Mouse (Mus musculus): Measurements from ENCODE around the gene AU022252. TPM values are rescaled to one million over a fixed set of nuclear protein-coding genes. Genes with fewer than 3 reads are reported as not detected.

The AU022252 gene
- polyA plus RNA-seq, 2 experiments, result 3.1 to 12.7 TPM

DNA sequence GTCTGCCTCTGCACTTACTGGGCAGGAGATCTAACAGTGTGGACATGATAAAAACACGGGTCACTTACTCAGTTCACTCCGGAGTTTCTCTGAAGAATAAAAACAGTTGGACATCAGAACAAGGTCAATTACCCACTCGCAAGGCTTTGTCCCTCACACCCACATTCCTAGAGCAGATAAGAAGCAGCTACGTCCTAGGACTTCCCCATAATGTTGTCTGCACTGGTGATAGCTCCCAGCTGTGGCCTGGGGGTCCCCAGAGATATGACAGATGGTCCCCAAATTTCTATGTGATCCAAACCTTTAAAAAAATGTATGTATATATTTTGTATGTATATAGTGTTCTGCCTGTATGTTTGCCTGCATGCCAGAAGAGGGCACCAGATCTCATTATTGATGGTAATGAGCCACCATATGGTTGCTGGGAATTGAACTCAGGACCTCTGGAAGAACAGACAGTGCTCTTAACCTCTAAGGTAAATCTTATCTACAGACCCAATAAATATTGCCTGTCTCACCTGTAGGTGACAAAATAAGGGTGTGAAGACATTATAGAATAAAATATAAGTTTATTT lies 52.3 kb downstream of the AU022252 start:
- Histone ChIP-seq H3K4me2 (ENCODE audit: low read depth) (no peak overlapping the region; the same call in 1 of the 2 replicates), H3K4me3 (ENCODE audit: insufficient read depth in 1 of 2, low read depth in 2 of 2, low read length in 2 of 2) (no peak overlapping the region), H3K9ac (replicated peaks) (no peak overlapping the region), H3K27ac (0 out of 2 replicates have a peak overlapping the region, but pooled peaks have one; percentile 8), H3K9me3 (ENCODE audit: control insufficient read depth, low read length) (no peaks in the 10 kb centered on the region), H3K36me3 (replicated peaks; ENCODE audit: control insufficient read depth, insufficient read depth, low read depth) (peaks cover 90% of the 10 kb centered on the region), H3K27me3 (ENCODE audit: control insufficient read depth, insufficient read depth, low read length) (no peaks in the 10 kb centered on the region), H3K4me1 (replicated peaks; ENCODE audit: control insufficient read depth in 2 of 2, insufficient read depth in 2 of 2, low read length in 1 of 2) (peaks cover 4 to 5% of the 10 kb centered on the region in 2 experiments; a peak in 1 of 4 replicates)
- no peak for DNase-seq (ENCODE audit: low read depth in 3 of 3, low spot score in 3 of 3)
- ATAC-seq (ENCODE audit: insufficient read depth), result no peak
- TF ChIP-seq EP300 (IDR thresholded peaks at IDR 0.05; ENCODE audit: low read depth) (no peak), CTCF (IDR thresholded peaks at IDR 0.05; ENCODE audit: low read depth) (peak; percentile 49)
- WGBS (ENCODE audit: insufficient replicate concordance), result 33% methylated on average over 4 of the region's 4 CpGs

DNA sequence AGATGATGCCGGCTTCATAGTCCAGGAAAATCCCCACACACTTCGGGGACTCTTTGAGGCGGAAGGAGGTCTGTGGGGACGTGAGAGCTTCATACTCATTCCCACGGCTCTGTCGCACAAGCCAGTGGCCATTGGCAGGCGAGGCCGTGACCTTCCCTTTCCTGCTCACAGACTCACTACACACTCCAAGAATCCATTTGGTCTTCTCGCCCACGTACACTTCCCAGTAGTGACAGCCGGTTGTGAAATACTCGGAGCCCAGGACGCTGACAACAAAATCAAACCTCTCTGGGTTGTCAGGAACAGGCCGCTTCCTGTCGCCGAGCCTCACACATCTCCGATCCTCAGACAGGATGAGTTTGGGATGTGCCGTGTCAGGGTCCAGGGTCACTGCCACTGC lies 54.2 kb downstream of the AU022252 start:
- Histone ChIP-seq H3K4me3 (ENCODE audit: insufficient read depth in 1 of 2, low read depth in 2 of 2, low read length in 2 of 2) (no peak overlapping the region), H3K4me2 (ENCODE audit: low read depth) (no peak overlapping the region), H3K36me3 (replicated peaks; ENCODE audit: control insufficient read depth, insufficient read depth, low read depth) (peaks cover 72% of the 10 kb centered on the region), H3K4me1 (replicated peaks; ENCODE audit: control insufficient read depth in 2 of 2, insufficient read depth in 2 of 2, low read length in 1 of 2) (peaks cover 2 to 4% of the 10 kb centered on the region in 2 experiments; a peak in 1 of 4 replicates), H3K27me3 (ENCODE audit: control insufficient read depth, insufficient read depth, low read length) (no peaks in the 10 kb centered on the region), H3K9ac (replicated peaks) (no peak overlapping the region), H3K27ac (no peak overlapping the region), H3K9me3 (ENCODE audit: control insufficient read depth, low read length) (no peaks in the 10 kb centered on the region)
- ATAC-seq (ENCODE audit: insufficient read depth), result no peak
- DNase-seq (ENCODE audit: low read depth in 3 of 3, low spot score in 3 of 3), result no peak
- no peak for TF ChIP-seq EP300 (IDR thresholded peaks at IDR 0.05; ENCODE audit: low read depth)
- no peak for TF ChIP-seq CTCF (IDR thresholded peaks at IDR 0.05; ENCODE audit: low read depth)
- WGBS (ENCODE audit: insufficient replicate concordance), result 72% methylated on average over 18 of the region's 18 CpGs

DNA sequence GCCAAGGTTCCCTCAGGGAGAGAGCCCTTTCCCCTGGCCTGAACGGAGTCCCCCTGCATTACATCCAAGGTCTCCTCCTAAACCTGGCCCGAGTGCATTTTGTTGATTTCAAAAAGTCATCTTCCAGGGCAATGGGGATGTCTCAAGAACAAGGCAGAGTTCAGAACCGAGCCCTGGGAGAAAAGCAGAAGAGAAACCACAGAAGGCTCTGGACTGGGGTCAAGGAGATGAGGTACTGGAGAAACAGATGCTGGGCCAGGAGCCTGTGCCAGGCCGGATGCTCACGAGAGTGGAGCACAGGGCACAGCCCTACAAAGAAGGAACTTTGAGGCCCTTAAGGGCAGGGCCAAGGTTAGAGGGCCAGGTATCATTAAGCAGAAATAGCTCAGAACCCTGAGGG lies 54.8 kb downstream of the AU022252 start:
- Histone ChIP-seq H3K27ac (no peak overlapping the region), H3K9ac (replicated peaks) (no peak overlapping the region), H3K36me3 (replicated peaks; ENCODE audit: control insufficient read depth, insufficient read depth, low read depth) (peaks cover 65% of the 10 kb centered on the region), H3K4me1 (replicated peaks; ENCODE audit: control insufficient read depth in 2 of 2, insufficient read depth in 2 of 2, low read length in 1 of 2) (peaks cover 0 to 9% of the 10 kb centered on the region in 2 experiments; a peak in 3 of 4 replicates), H3K27me3 (ENCODE audit: control insufficient read depth, insufficient read depth, low read length) (no peaks in the 10 kb centered on the region), H3K4me3 (ENCODE audit: insufficient read depth in 1 of 2, low read depth in 2 of 2, low read length in 2 of 2) (no peak overlapping the region), H3K9me3 (ENCODE audit: control insufficient read depth, low read length) (no peaks in the 10 kb centered on the region), H3K4me2 (ENCODE audit: low read depth) (no peak overlapping the region)
- WGBS (ENCODE audit: insufficient replicate concordance), result 73% methylated on average over 5 of the region's 5 CpGs
- DNase-seq (ENCODE audit: low read depth in 3 of 3, low spot score in 3 of 3) (no peak), ATAC-seq (ENCODE audit: insufficient read depth) (no peak)
- TF ChIP-seq CTCF (IDR thresholded peaks at IDR 0.05; ENCODE audit: low read depth) (no peak), EP300 (IDR thresholded peaks at IDR 0.05; ENCODE audit: low read depth) (no peak)

GRCm38 (mm10) chr4:119173851-119174453 lies 58.6 kb downstream of the AU022252 start, which contains the start of gene Zfp691:
Zfp691 (minus strand) TSS chr4:119174195.
- Histone ChIP-seq H3K36me3 (replicated peaks; ENCODE audit: control insufficient read depth, insufficient read depth, low read depth) (peaks cover 32% of the 10 kb centered on the region), H3K9me3 (ENCODE audit: control insufficient read depth, low read length) (no peaks in the 10 kb centered on the region), H3K4me2 (ENCODE audit: low read depth) (peak within 1 kb of the TSS; percentile 76), H3K27me3 (ENCODE audit: control insufficient read depth, insufficient read depth, low read length) (no peaks in the 10 kb centered on the region), H3K27ac (peak within 1 kb of the TSS; percentile 40), H3K4me3 (ENCODE audit: insufficient read depth in 1 of 2, low read depth in 2 of 2, low read length in 2 of 2) (peak within 1 kb of the TSS; percentile 75 to 82), H3K9ac (replicated peaks) (peak within 1 kb of the TSS; percentile 84), H3K4me1 (replicated peaks; ENCODE audit: control insufficient read depth in 2 of 2, insufficient read depth in 2 of 2, low read length in 1 of 2) (peaks cover 0 to 12% of the 10 kb centered on the region in 2 experiments; a peak in 3 of 4 replicates)
- TF ChIP-seq EP300 (IDR thresholded peaks at IDR 0.05; ENCODE audit: low read depth) (no peak), CTCF (IDR thresholded peaks at IDR 0.05; ENCODE audit: low read depth) (no peak)
- under 1% methylated on average over 38 of the region's 40 CpGs for WGBS (ENCODE audit: insufficient replicate concordance)
- ATAC-seq (ENCODE audit: insufficient read depth) (peak; percentile 99), DNase-seq (ENCODE audit: low read depth in 3 of 3, low spot score in 3 of 3) (peak; percentile 96 to 97 (median 97))

- 24% methylated on average over 18 of the region's 18 CpGs for WGBS (ENCODE audit: insufficient replicate concordance)
These were observed 59.4 kb downstream of the AU022252 start for GRCm38 (mm10) chr4:119172919-119173650.

More at GRCm38 (mm10) chr4:119172919-119173650, 59.4 kb downstream of the AU022252 start:
- H3K4me3 ChIP-seq (ENCODE audit: insufficient read depth in 1 of 2, low read depth in 2 of 2, low read length in 2 of 2), result peak overlapping the region; percentile 75 to 82
- peak overlapping the region; percentile 76 for H3K4me2 ChIP-seq (ENCODE audit: low read depth)
- H3K27me3 ChIP-seq (ENCODE audit: control insufficient read depth, insufficient read depth, low read length), result no peaks in the 10 kb centered on the region
- H3K27ac ChIP-seq, result peak overlapping the region; percentile 40
- peaks cover 24% of the 10 kb centered on the region for H3K36me3 ChIP-seq (replicated peaks; ENCODE audit: control insufficient read depth, insufficient read depth, low read depth)
- no peak for ATAC-seq (ENCODE audit: insufficient read depth)
- TF ChIP-seq CTCF (IDR thresholded peaks at IDR 0.05; ENCODE audit: low read depth) (no peak), EP300 (IDR thresholded peaks at IDR 0.05; ENCODE audit: low read depth) (no peak)
- DNase-seq (ENCODE audit: low read depth in 3 of 3, low spot score in 3 of 3), result no peak
- H3K9ac ChIP-seq (replicated peaks), result peak overlapping the region; percentile 84
- H3K4me1 ChIP-seq (replicated peaks; ENCODE audit: control insufficient read depth in 2 of 2, insufficient read depth in 2 of 2, low read length in 1 of 2), result peaks cover 0 to 10% of the 10 kb centered on the region in 2 experiments; a peak in 3 of 4 replicates
- H3K9me3 ChIP-seq (ENCODE audit: control insufficient read depth, low read length), result no peaks in the 10 kb centered on the region
